Comparison of ENCODE assay signal across 12 mouse cellular contexts in genomic region chr8:122445203-122445602, GRCm38 (mm10). TPM values are rescaled to one million over a fixed set of nuclear protein-coding genes. Genes with fewer than 3 reads are reported as not detected.
DNase-seq lines count a peak whose midpoint lies in the region; ATAC-seq and TF ChIP-seq lines count a peak whose summit lies in the region.
"Had no signal": no experiment of that assay in that cellular context is flagged by ENCODE, and none has a peak within 500 bp of the region (broad histone marks: within the 10 kb centered on the region; RNA-seq: fewer than 3 reads in every experiment).

No protein-coding gene starts in this region.

- H3K27me3 ChIP-seq in heart, embryonic 10.5 days (ENCODE audit: insufficient read depth, poor library complexity, severe bottlenecking): no peaks in the 10 kb centered on the region
- H3K27me3 ChIP-seq in lung, postnatal 0 days (replicated peaks; ENCODE audit: insufficient read depth, low read length): no peaks in the 10 kb centered on the region
- H3K27me3 ChIP-seq in hindbrain, postnatal 0 days (ENCODE audit: insufficient read depth, low read length): no peaks in the 10 kb centered on the region
- H3K27me3 ChIP-seq in neural tube, embryonic 15.5 days (replicated peaks): no peaks in the 10 kb centered on the region

- intact Hi-C loops in heart, postnatal 25 days (cut with DNase I): loop anchor here (2.0 kb wide), 1 partner anchor 30 kb away; no protein-coding TSS in a partner anchor

- 0 out of 2 replicates have a peak overlapping the region, but pooled peaks have one; percentile 79 for H3K4me3 ChIP-seq in heart, embryonic 10.5 days
- H3K4me3 ChIP-seq in lung, postnatal 0 days (ENCODE audit: low read depth, low read length): no peak overlapping the region
- H3K4me3 ChIP-seq in hindbrain, postnatal 0 days (ENCODE audit: low read length): no peak overlapping the region
- H3K4me3 ChIP-seq in neural tube, embryonic 15.5 days (replicated peaks): 0 out of 2 replicates have a peak overlapping the region, but pooled peaks have one; percentile 55

- TF ChIP-seq EP300 in lung, postnatal 0 days (IDR thresholded peaks at IDR 0.05): no peak

- peaks cover 40% of the 10 kb centered on the region for H3K4me1 ChIP-seq in heart, embryonic 10.5 days
- H3K4me1 ChIP-seq in lung, postnatal 0 days (ENCODE audit: insufficient read depth, low read depth, low read length): peaks cover 7% of the 10 kb centered on the region; the same call in 1 of the 2 replicates
- H3K4me1 ChIP-seq in hindbrain, postnatal 0 days (ENCODE audit: insufficient read depth, low read length): peaks cover 16% of the 10 kb centered on the region; the same call in 1 of the 2 replicates
- H3K4me1 ChIP-seq in neural tube, embryonic 15.5 days: peaks cover 36% of the 10 kb centered on the region

- H3K9me3 ChIP-seq in heart, embryonic 10.5 days: no peaks in the 10 kb centered on the region
- H3K9me3 ChIP-seq in lung, postnatal 0 days (ENCODE audit: low read length): no peaks in the 10 kb centered on the region
- H3K9me3 ChIP-seq in hindbrain, postnatal 0 days (ENCODE audit: low read length): no peaks in the 10 kb centered on the region
- H3K9me3 ChIP-seq in neural tube, embryonic 15.5 days (replicated peaks): no peaks in the 10 kb centered on the region

- DNase-seq in heart, embryonic 10.5 days (ENCODE audit: low spot score): no peak
- no peak for DNase-seq in heart, postnatal 25 days (ENCODE audit: low spot score)
- peak; percentile 44 for DNase-seq in lung, postnatal 0 days (ENCODE audit: low spot score)
- DNase-seq in lung, postnatal 4 days: no peak
- DNase-seq in hindbrain, postnatal 0 days (ENCODE audit: low spot score): no peak
- DNase-seq in urinary bladder, postnatal 10 days (ENCODE audit: low spot score): no peak
- DNase-seq in spleen, postnatal 10 days (ENCODE audit: low spot score in 2 of 2): no peak
- DNase-seq: thymus, adult 18-20 months had no signal

- WGBS in heart, embryonic 10.5 days: 47% methylated on average over 3 of the region's 3 CpGs
- WGBS in lung, postnatal 0 days: 49% methylated on average over 3 of the region's 3 CpGs
- 59% methylated on average over 3 of the region's 3 CpGs for WGBS in hindbrain, postnatal 0 days
- WGBS in neural tube, embryonic 15.5 days: 77% methylated on average over 3 of the region's 3 CpGs

- peak overlapping the region; percentile 91; the same call in 1 of the 2 replicates for H3K27ac ChIP-seq in heart, embryonic 10.5 days
- no peak overlapping the region for H3K27ac ChIP-seq in lung, postnatal 0 days (ENCODE audit: low read length)
- peak overlapping the region; percentile 45; the same call in 1 of the 2 replicates for H3K27ac ChIP-seq in hindbrain, postnatal 0 days
- H3K27ac ChIP-seq in neural tube, embryonic 15.5 days (replicated peaks): peak overlapping the region; percentile 98

- peak; percentile 60 for TF ChIP-seq CTCF in lung, postnatal 0 days (IDR thresholded peaks at IDR 0.05)
- TF ChIP-seq CTCF in hindbrain, postnatal 0 days (IDR thresholded peaks at IDR 0.05; ENCODE audit: low read depth): peak; percentile 42

- peak overlapping the region; percentile 97; the same call in 1 of the 2 replicates for H3K4me2 ChIP-seq in lung, postnatal 0 days (replicated peaks; ENCODE audit: low read depth, low read length)
- peak overlapping the region; percentile 74 for H3K4me2 ChIP-seq in hindbrain, postnatal 0 days (ENCODE audit: low read depth, low read length)
- H3K4me2 ChIP-seq in neural tube, embryonic 15.5 days: peak overlapping the region; percentile 71

- no peaks in the 10 kb centered on the region for H3K36me3 ChIP-seq in heart, embryonic 10.5 days
- no peaks in the 10 kb centered on the region for H3K36me3 ChIP-seq in lung, postnatal 0 days (ENCODE audit: insufficient read depth, low read length)
- H3K36me3 ChIP-seq in hindbrain, postnatal 0 days (ENCODE audit: insufficient read depth, low read length): no peaks in the 10 kb centered on the region
- H3K36me3 ChIP-seq in neural tube, embryonic 15.5 days: no peaks in the 10 kb centered on the region

- no peak overlapping the region for H3K9ac ChIP-seq in lung, postnatal 0 days (replicated peaks; ENCODE audit: low read depth)
- H3K9ac ChIP-seq in hindbrain, postnatal 0 days (replicated peaks; ENCODE audit: low read length): no peak overlapping the region; the same call in 1 of the 2 replicates
- no peak overlapping the region for H3K9ac ChIP-seq in neural tube, embryonic 15.5 days (replicated peaks)

- no peak for ATAC-seq in lung, postnatal 0 days
- no peak for ATAC-seq in hindbrain, postnatal 0 days
- ATAC-seq in neural tube, embryonic 15.5 days (ENCODE audit: low FRiP score): no peak

RNA-seq across cellular contexts. Expression of gene Mvd, which starts 2.0 kb away (rescaled TPM):
- 41.7 and 43.8 TPM in 2 replicates for polyA plus RNA-seq in heart, embryonic 10.5 days (2016; fragmentation: Nextera tagmentation; extraction: Ambion mirVana)
- total RNA-seq in heart, postnatal 25 days (2021): 1 to 10 TPM; 5.3 to 5.7 TPM
- 29.2 and 31.2 TPM in 2 replicates for polyA plus RNA-seq in lung, postnatal 0 days (2015; fragmentation: Nextera tagmentation; extraction: Ambion mirVana)
- total RNA-seq in hindbrain, postnatal 0 days (2014; rRNA removed): 67.1 and 89.6 TPM in 2 replicates
- 55.2 and 55.5 TPM in 2 replicates for polyA plus RNA-seq in hindbrain, postnatal 0 days (2015; fragmentation: Nextera tagmentation; extraction: Ambion mirVana)
- polyA plus RNA-seq in neural tube, embryonic 15.5 days (2015; fragmentation: Nextera tagmentation; extraction: Ambion mirVana): 65.9 and 73.2 TPM in 2 replicates

RNA-seq across cellular contexts. Expression of gene Cyba, which starts 12.5 kb away (rescaled TPM):
- 185 and 214 TPM in 2 replicates for polyA plus RNA-seq in heart, embryonic 10.5 days (2016; fragmentation: Nextera tagmentation; extraction: Ambion mirVana)
- total RNA-seq in heart, postnatal 25 days (2021): 10 to 100 TPM; 39.4 to 45.3 TPM
- 401 and 429 TPM in 2 replicates for polyA plus RNA-seq in lung, postnatal 0 days (2015; fragmentation: Nextera tagmentation; extraction: Ambion mirVana)
- total RNA-seq in hindbrain, postnatal 0 days (2014; rRNA removed): 19.6 and 30.6 TPM in 2 replicates
- polyA plus RNA-seq in hindbrain, postnatal 0 days (2015; fragmentation: Nextera tagmentation; extraction: Ambion mirVana): 44.0 and 46.2 TPM in 2 replicates
- 46.0 and 94.9 TPM in 2 replicates for polyA plus RNA-seq in neural tube, embryonic 15.5 days (2015; fragmentation: Nextera tagmentation; extraction: Ambion mirVana)

RNA-seq across cellular contexts. Expression of gene Snai3, which starts 15.3 kb away (rescaled TPM):
- polyA plus RNA-seq in heart, embryonic 10.5 days (2016; fragmentation: Nextera tagmentation; extraction: Ambion mirVana): 2.3 and 6.6 TPM in 2 replicates
- 1 to 10 TPM; 2.5 to 2.7 TPM for total RNA-seq in heart, postnatal 25 days (2021)
- 1.2 and 1.5 TPM in 2 replicates for polyA plus RNA-seq in lung, postnatal 0 days (2015; fragmentation: Nextera tagmentation; extraction: Ambion mirVana)
- total RNA-seq in hindbrain, postnatal 0 days (2014; rRNA removed): not detected in 2 replicates
- not detected in 2 replicates for polyA plus RNA-seq in hindbrain, postnatal 0 days (2015; fragmentation: Nextera tagmentation; extraction: Ambion mirVana)
- 0.12 and 1.1 TPM in 2 replicates for polyA plus RNA-seq in neural tube, embryonic 15.5 days (2015; fragmentation: Nextera tagmentation; extraction: Ambion mirVana)
- total RNA-seq: layer of hippocampus, adult 18-20 months had no signal
- polyA plus RNA-seq: brain, embryonic 14.5 days; erythroblast, embryonic 14.5 days had no signal

RNA-seq across cellular contexts. Expression of gene Il17c, which starts 23.4 kb away (rescaled TPM):
- polyA plus RNA-seq in heart, embryonic 10.5 days (2016; fragmentation: Nextera tagmentation; extraction: Ambion mirVana): not detected in 2 replicates
- total RNA-seq in heart, postnatal 25 days (2021): not detected
- polyA plus RNA-seq in lung, postnatal 0 days (2015; fragmentation: Nextera tagmentation; extraction: Ambion mirVana): not detected in 2 replicates
- 0.52 TPM in 1 of 2 replicates, not detected in the other for total RNA-seq in hindbrain, postnatal 0 days (2014; rRNA removed)
- 0.21 TPM in 1 of 2 replicates, not detected in the other for polyA plus RNA-seq in hindbrain, postnatal 0 days (2015; fragmentation: Nextera tagmentation; extraction: Ambion mirVana)
- not detected in 2 replicates for polyA plus RNA-seq in neural tube, embryonic 15.5 days (2015; fragmentation: Nextera tagmentation; extraction: Ambion mirVana)
- total RNA-seq: layer of hippocampus, adult 18-20 months had no signal
- polyA plus RNA-seq: erythroblast, embryonic 14.5 days had no signal

RNA-seq across cellular contexts. Expression of gene Rnf166, which starts 30.7 kb away (rescaled TPM):
- polyA plus RNA-seq in heart, embryonic 10.5 days (2016; fragmentation: Nextera tagmentation; extraction: Ambion mirVana): 37.1 and 38.8 TPM in 2 replicates
- total RNA-seq in heart, postnatal 25 days (2021): 10 to 100 TPM; 35.8 to 38.2 TPM
- polyA plus RNA-seq in lung, postnatal 0 days (2015; fragmentation: Nextera tagmentation; extraction: Ambion mirVana): 49.4 and 52.7 TPM in 2 replicates
- total RNA-seq in hindbrain, postnatal 0 days (2014; rRNA removed): 37.4 and 48.8 TPM in 2 replicates
- 22.6 and 27.0 TPM in 2 replicates for polyA plus RNA-seq in hindbrain, postnatal 0 days (2015; fragmentation: Nextera tagmentation; extraction: Ambion mirVana)
- polyA plus RNA-seq in neural tube, embryonic 15.5 days (2015; fragmentation: Nextera tagmentation; extraction: Ambion mirVana): 34.9 and 36.8 TPM in 2 replicates

Comparison
In these comparisons a context has a peak if more than half of its experiments do, and no peak if none do; other contexts are left out.
1. H3K4me3 ChIP-seq: peak in heart, embryonic 10.5 days (single experiment) and neural tube, embryonic 15.5 days (single experiment); none in lung, postnatal 0 days (single experiment) and hindbrain, postnatal 0 days (single experiment).
2. Peak in every context shown above with its lines, with median percentiles within 50 percentile points of each other: H3K4me2 ChIP-seq.